Mouse (Mus musculus): ENCODE measurements around the gene Dnah17. TPM values are rescaled to one million over a fixed set of nuclear protein-coding genes. Genes with fewer than 3 reads are reported as not detected.
A peak's percentile ranks its signal among the peaks of the same experiment; 100 is the strongest.

Gene Dnah17
- polyA plus RNA-seq, 1 experiment from 2014 or later, result 0.14 TPM

- no peak overlapping the region for H3K9ac ChIP-seq (ENCODE audit: low read length)
- WGBS, result 48% methylated on average over 8 of the region's 8 CpGs
- no peaks in the 10 kb centered on the region for H3K9me3 ChIP-seq (ENCODE audit: control insufficient read depth, low read length)
- no peaks in the 10 kb centered on the region for H3K36me3 ChIP-seq (ENCODE audit: control insufficient read depth, insufficient read depth, low read length)
- no peak overlapping the region for H3K27ac ChIP-seq (ENCODE audit: low read depth)
- DNase-seq (ENCODE audit: low spot score) (no peak), ATAC-seq (replicated peaks; ENCODE audit: low FRiP score, low TSS enrichment, low read depth) (no peak)
- H3K4me3 ChIP-seq (ENCODE audit: low read depth, low read length), result no peak overlapping the region
- H3K4me1 ChIP-seq (replicated peaks; ENCODE audit: control insufficient read depth, insufficient read depth, low read length), result no peaks in the 10 kb centered on the region
- no peaks in the 10 kb centered on the region for H3K27me3 ChIP-seq (replicated peaks; ENCODE audit: control insufficient read depth, insufficient read depth, low read length)
- no peak overlapping the region for H3K4me2 ChIP-seq (ENCODE audit: low read length)
Observed at GRCm38 (mm10) chr11:118114581-118115110, 15.8 kb downstream of the Dnah17 start.

GRCm38 (mm10) chr11:118113516-118114205 lies 16.8 kb downstream of the Dnah17 start:
- Histone ChIP-seq H3K27ac (ENCODE audit: low read depth) (no peak overlapping the region), H3K27me3 (replicated peaks; ENCODE audit: control insufficient read depth, insufficient read depth, low read length) (no peaks in the 10 kb centered on the region), H3K4me1 (replicated peaks; ENCODE audit: control insufficient read depth, insufficient read depth, low read length) (no peaks in the 10 kb centered on the region), H3K36me3 (ENCODE audit: control insufficient read depth, insufficient read depth, low read length) (no peaks in the 10 kb centered on the region), H3K4me3 (ENCODE audit: low read depth, low read length) (no peak overlapping the region), H3K4me2 (ENCODE audit: low read length) (no peak overlapping the region), H3K9me3 (ENCODE audit: control insufficient read depth, low read length) (no peaks in the 10 kb centered on the region), H3K9ac (ENCODE audit: low read length) (no peak overlapping the region)
- ATAC-seq (replicated peaks; ENCODE audit: low FRiP score, low TSS enrichment, low read depth), result no peak
- 67% methylated on average over 14 of the region's 14 CpGs for WGBS
- no peak for DNase-seq (ENCODE audit: low spot score)

GRCm38 (mm10) chr11:118104001-118104400 lies 26.4 kb downstream of the Dnah17 start:
- ATAC-seq (replicated peaks; ENCODE audit: low FRiP score, low TSS enrichment, low read depth) (peak; percentile 50), DNase-seq (ENCODE audit: low spot score) (peak; percentile 93)
- H3K4me2 ChIP-seq (ENCODE audit: low read length), result no peak overlapping the region
- H3K27ac ChIP-seq (ENCODE audit: low read depth), result no peak overlapping the region
- H3K27me3 ChIP-seq (replicated peaks; ENCODE audit: control insufficient read depth, insufficient read depth, low read length), result no peaks in the 10 kb centered on the region
- no peaks in the 10 kb centered on the region for H3K9me3 ChIP-seq (ENCODE audit: control insufficient read depth, low read length)
- H3K36me3 ChIP-seq (ENCODE audit: control insufficient read depth, insufficient read depth, low read length), result no peaks in the 10 kb centered on the region
- WGBS, result 7% methylated on average over 5 of the region's 5 CpGs
- no peaks in the 10 kb centered on the region for H3K4me1 ChIP-seq (replicated peaks; ENCODE audit: control insufficient read depth, insufficient read depth, low read length)
- H3K4me3 ChIP-seq (ENCODE audit: low read depth, low read length), result no peak overlapping the region
- no peak overlapping the region for H3K9ac ChIP-seq (ENCODE audit: low read length)

GRCm38 (mm10) chr11:118103383-118103782 lies 27.1 kb downstream of the Dnah17 start:
- no peaks in the 10 kb centered on the region for H3K27me3 ChIP-seq (replicated peaks; ENCODE audit: control insufficient read depth, insufficient read depth, low read length)
- no peak overlapping the region for H3K4me2 ChIP-seq (ENCODE audit: low read length)
- no peak overlapping the region for H3K9ac ChIP-seq (ENCODE audit: low read length)
- H3K36me3 ChIP-seq (ENCODE audit: control insufficient read depth, insufficient read depth, low read length), result no peaks in the 10 kb centered on the region
- H3K4me1 ChIP-seq (replicated peaks; ENCODE audit: control insufficient read depth, insufficient read depth, low read length), result no peaks in the 10 kb centered on the region
- H3K9me3 ChIP-seq (ENCODE audit: control insufficient read depth, low read length), result no peaks in the 10 kb centered on the region
- ATAC-seq (replicated peaks; ENCODE audit: low FRiP score, low TSS enrichment, low read depth) (no peak), DNase-seq (ENCODE audit: low spot score) (no peak)
- H3K4me3 ChIP-seq (ENCODE audit: low read depth, low read length), result no peak overlapping the region
- WGBS, result 90% methylated on average over 5 of the region's 5 CpGs
- H3K27ac ChIP-seq (ENCODE audit: low read depth), result no peak overlapping the region

GRCm38 (mm10) chr11:118102838-118103237 lies 27.6 kb downstream of the Dnah17 start:
- H3K4me2 ChIP-seq (ENCODE audit: low read length), result no peak overlapping the region
- H3K36me3 ChIP-seq (ENCODE audit: control insufficient read depth, insufficient read depth, low read length), result no peaks in the 10 kb centered on the region
- no peaks in the 10 kb centered on the region for H3K9me3 ChIP-seq (ENCODE audit: control insufficient read depth, low read length)
- WGBS, result 54% methylated on average over 3 of the region's 3 CpGs
- DNase-seq (ENCODE audit: low spot score) (peak; percentile 99), ATAC-seq (replicated peaks; ENCODE audit: low FRiP score, low TSS enrichment, low read depth) (peak; percentile 65)
- no peak overlapping the region for H3K27ac ChIP-seq (ENCODE audit: low read depth)
- no peak overlapping the region for H3K4me3 ChIP-seq (ENCODE audit: low read depth, low read length)
- no peaks in the 10 kb centered on the region for H3K4me1 ChIP-seq (replicated peaks; ENCODE audit: control insufficient read depth, insufficient read depth, low read length)
- H3K9ac ChIP-seq (ENCODE audit: low read length), result no peak overlapping the region
- no peaks in the 10 kb centered on the region for H3K27me3 ChIP-seq (replicated peaks; ENCODE audit: control insufficient read depth, insufficient read depth, low read length)

GRCm38 (mm10) chr11:118101133-118101532 lies 29.3 kb downstream of the Dnah17 start:
- H3K4me3 ChIP-seq (ENCODE audit: low read depth, low read length), result no peak overlapping the region
- H3K36me3 ChIP-seq (ENCODE audit: control insufficient read depth, insufficient read depth, low read length), result no peaks in the 10 kb centered on the region
- ATAC-seq (replicated peaks; ENCODE audit: low FRiP score, low TSS enrichment, low read depth), result no peak
- no peaks in the 10 kb centered on the region for H3K9me3 ChIP-seq (ENCODE audit: control insufficient read depth, low read length)
- 50% methylated on average over 9 of the region's 9 CpGs for WGBS
- no peak for DNase-seq (ENCODE audit: low spot score)
- no peak overlapping the region for H3K9ac ChIP-seq (ENCODE audit: low read length)
- H3K27me3 ChIP-seq (replicated peaks; ENCODE audit: control insufficient read depth, insufficient read depth, low read length), result no peaks in the 10 kb centered on the region
- H3K4me2 ChIP-seq (ENCODE audit: low read length), result no peak overlapping the region
- H3K4me1 ChIP-seq (replicated peaks; ENCODE audit: control insufficient read depth, insufficient read depth, low read length), result no peaks in the 10 kb centered on the region
- no peak overlapping the region for H3K27ac ChIP-seq (ENCODE audit: low read depth)

GRCm38 (mm10) chr11:118096736-118097135 lies 33.7 kb downstream of the Dnah17 start:
- 46% methylated on average over 2 of the region's 2 CpGs for WGBS
- DNase-seq (ENCODE audit: low spot score) (no peak), ATAC-seq (replicated peaks; ENCODE audit: low FRiP score, low TSS enrichment, low read depth) (no peak)
- H3K9ac ChIP-seq (ENCODE audit: low read length), result no peak overlapping the region
- H3K9me3 ChIP-seq (ENCODE audit: control insufficient read depth, low read length), result no peaks in the 10 kb centered on the region
- no peaks in the 10 kb centered on the region for H3K4me1 ChIP-seq (replicated peaks; ENCODE audit: control insufficient read depth, insufficient read depth, low read length)
- no peaks in the 10 kb centered on the region for H3K27me3 ChIP-seq (replicated peaks; ENCODE audit: control insufficient read depth, insufficient read depth, low read length)
- no peak overlapping the region for H3K4me3 ChIP-seq (ENCODE audit: low read depth, low read length)
- no peak overlapping the region for H3K27ac ChIP-seq (ENCODE audit: low read depth)
- no peaks in the 10 kb centered on the region for H3K36me3 ChIP-seq (ENCODE audit: control insufficient read depth, insufficient read depth, low read length)
- no peak overlapping the region for H3K4me2 ChIP-seq (ENCODE audit: low read length)

- no peak for DNase-seq (ENCODE audit: low spot score)
- Histone ChIP-seq H3K27ac (ENCODE audit: low read depth) (no peak overlapping the region), H3K9ac (ENCODE audit: low read length) (no peak overlapping the region), H3K9me3 (ENCODE audit: control insufficient read depth, low read length) (peaks cover 3% of the 10 kb centered on the region; the same call in 1 of the 2 replicates), H3K4me1 (replicated peaks; ENCODE audit: control insufficient read depth, insufficient read depth, low read length) (no peaks in the 10 kb centered on the region), H3K4me3 (ENCODE audit: low read depth, low read length) (no peak overlapping the region), H3K36me3 (ENCODE audit: control insufficient read depth, insufficient read depth, low read length) (no peaks in the 10 kb centered on the region), H3K27me3 (replicated peaks; ENCODE audit: control insufficient read depth, insufficient read depth, low read length) (no peaks in the 10 kb centered on the region), H3K4me2 (ENCODE audit: low read length) (no peak overlapping the region)
- ATAC-seq (replicated peaks; ENCODE audit: low FRiP score, low TSS enrichment, low read depth), result no peak
- 90% methylated on average over 9 of the region's 9 CpGs for WGBS
Observed at GRCm38 (mm10) chr11:118095004-118095403, 35.4 kb downstream of the Dnah17 start.
